Mouse (Mus musculus) olfactory bulb, adult 2 months (tissue): Measurements from ENCODE around the gene Sigirr.

Source experiments
- CTCF ChIP-seq: fragments of 200-500 bp; IDR thresholded peaks from 2 replicates; pipeline ENCODE4 v1.5.1; 2012; ENCODE audit warnings: low read depth, mild to moderate bottlenecking, low read length, moderate library complexity; ENCODE audit not compliant: insufficient read depth
- POLR2A ChIP-seq: fragments of 200-500 bp; IDR thresholded peaks from 2 replicates; pipeline ENCODE4 v1.6.1; 2012; ENCODE audit warnings: mild to moderate bottlenecking, low read depth, low read length, moderate library complexity; ENCODE audit not compliant: insufficient read depth

DNA sequence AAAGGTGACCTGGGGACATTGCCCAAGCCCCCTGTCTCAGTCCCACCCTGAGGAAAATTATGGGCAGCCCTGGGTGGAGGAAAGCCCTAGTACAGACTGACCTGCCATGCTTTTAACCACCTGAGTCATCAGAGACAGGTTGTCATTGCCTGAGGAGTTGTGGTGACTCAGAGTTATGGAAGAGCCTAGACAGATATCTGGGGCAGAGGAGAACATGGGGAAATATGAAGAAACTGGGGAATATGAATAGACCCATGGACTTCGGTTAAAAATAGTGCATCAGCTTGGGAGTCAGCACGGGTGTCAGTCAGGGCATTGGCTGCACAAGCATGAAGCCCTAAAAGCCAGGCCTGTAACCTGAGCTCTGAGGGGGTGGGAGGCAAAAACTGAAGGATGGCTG, 51.0 kb downstream of the Sigirr start:
- TF ChIP-seq CTCF: no peak
- TF ChIP-seq POLR2A: no peak
